Mouse (Mus musculus) kidney, embryonic 14.5 days (tissue): Measurements from ENCODE around the gene Ppm1d. TPM values are rescaled to one million over a fixed set of nuclear protein-coding genes. Genes with fewer than 3 reads are reported as not detected.

Experiments
- ATAC-seq: fragments of 200-750 bp; cut with Nextera tagmentation; 2 replicates; pipeline ENCODE4 v1.8.0; 2017; ENCODE audit warnings: moderate number of reproducible peaks, mild to moderate bottlenecking, moderate TSS enrichment, moderate library complexity; ENCODE audit not compliant: low FRiP score, low TSS enrichment
- H3K27ac ChIP-seq: fragments of 300-500 bp; sonication (generic); 2 replicates; pipeline ENCODE4 v1.5.1; 2014; ENCODE audit warnings: low read depth, mild to moderate bottlenecking, low read length, moderate library complexity, mixed read lengths
- H3K27me3 ChIP-seq: fragments of 300-500 bp; sonication (generic); 2 replicates; pipeline ENCODE4 v1.6.1; 2014; ENCODE audit warnings: mild to moderate bottlenecking, low read length; ENCODE audit not compliant: control insufficient read depth, insufficient read depth
- H3K36me3 ChIP-seq: fragments of 300-500 bp; sonication (generic); 2 replicates; pipeline ENCODE4 v1.6.1; 2014; ENCODE audit warnings: low read length, mixed read lengths; ENCODE audit not compliant: control insufficient read depth, insufficient read depth
- H3K4me1 ChIP-seq: fragments of 300-500 bp; sonication (generic); 2 replicates; pipeline ENCODE4 v1.6.1; 2014; ENCODE audit warnings: low read length, mixed read lengths; ENCODE audit not compliant: control insufficient read depth, insufficient read depth
- H3K4me2 ChIP-seq: fragments of 300-500 bp; sonication (generic); replicated peaks from 2 replicates; pipeline ENCODE4 v1.6.1; 2014; ENCODE audit warnings: low read depth, mild to moderate bottlenecking, low read length
- H3K4me3 ChIP-seq: fragments of 300-500 bp; sonication (generic); 2 replicates; pipeline ENCODE4 v1.5.1; 2014; ENCODE audit warnings: mild to moderate bottlenecking, low read length
- H3K9ac ChIP-seq: fragments of 300-500 bp; sonication (generic); 2 replicates; pipeline ENCODE4 v1.6.1; 2014; ENCODE audit warnings: low read depth, mild to moderate bottlenecking, low read length, moderate library complexity
- H3K9me3 ChIP-seq: fragments of 300-500 bp; sonication (generic); 2 replicates; pipeline ENCODE4 v1.6.1; 2016; ENCODE audit warnings: low read length; ENCODE audit not compliant: control insufficient read depth
- WGBS: fragments of 180-500 bp; shearing (Covaris S2); extraction: QIAGEN DNeasy Blood & Tissue Kit; methylation state at CpG from one replicate; pipeline ENCODE4 v1.1.7; 2014; 5-methylcytosine and 5-hydroxymethylcytosine counted together
- polyA plus RNA-seq: library from polyadenylated mRNA; unstranded; fragments of >200 nt; fragmentation: Nextera tagmentation; extraction: Ambion mirVana; gene quantifications from 2 replicates; pipeline ENCODE4 v1.2.1, GENCODE M21; 2014

Gene Ppm1d
- polyA plus RNA-seq, 1 experiment from 2014 or later = 22.1 TPM

- no peak for ATAC-seq
- Histone ChIP-seq H3K4me2 (peak overlapping the region; percentile 77), H3K4me1 (0 out of 2 replicates have a peak, but pooled peaks cover 4% of the 10 kb centered on the region), H3K9me3 (no peaks in the 10 kb centered on the region), H3K27me3 (no peaks in the 10 kb centered on the region), H3K36me3 (0 out of 2 replicates have a peak, but pooled peaks cover 2% of the 10 kb centered on the region), H3K27ac (no peak overlapping the region), H3K9ac (peak overlapping the region; percentile 77; the same call in 1 of the 2 replicates), H3K4me3 (peak overlapping the region; percentile 75)
- WGBS = 69% methylated on average over 4 of the region's 4 CpGs
These were observed 42.8 kb downstream of the Ppm1d start for GRCm38 (mm10) chr11:85353819-85354218.

- Histone ChIP-seq H3K27me3 (no peaks in the 10 kb centered on the region), H3K4me2 (no peak overlapping the region), H3K4me1 (no peaks in the 10 kb centered on the region), H3K9me3 (no peaks in the 10 kb centered on the region), H3K4me3 (no peak overlapping the region), H3K9ac (no peak overlapping the region), H3K27ac (no peak overlapping the region), H3K36me3 (peaks cover 11% of the 10 kb centered on the region; the same call in 1 of the 2 replicates)
- ATAC-seq = no peak
- 92% methylated on average over 6 of the region's 6 CpGs for WGBS
These were observed 48.6 kb downstream of the Ppm1d start for GRCm38 (mm10) chr11:85359641-85360040.

DNA sequence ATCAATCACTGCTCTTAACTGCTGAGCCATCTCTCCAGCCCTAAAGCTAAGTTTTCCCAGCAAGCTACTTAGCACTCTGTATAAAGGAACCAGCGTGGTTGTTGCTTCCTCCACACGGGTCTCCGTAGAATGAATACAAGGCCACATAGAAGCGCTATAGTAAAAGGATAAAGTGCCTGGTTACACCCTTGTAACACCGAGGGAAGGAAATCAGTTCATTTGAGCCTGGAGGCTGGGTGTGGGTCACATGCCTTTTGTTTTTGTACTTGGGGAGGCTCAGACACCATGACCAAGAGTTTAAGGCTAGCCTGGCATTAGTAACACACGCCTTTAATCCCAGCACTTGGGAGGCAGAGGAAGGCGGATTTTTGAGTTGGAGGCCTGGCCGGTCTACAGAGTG, 50.6 kb downstream of the Ppm1d start:
- Histone ChIP-seq H3K4me3 (no peak overlapping the region), H3K9me3 (no peaks in the 10 kb centered on the region), H3K36me3 (peaks cover 9% of the 10 kb centered on the region; the same call in 1 of the 2 replicates), H3K9ac (no peak overlapping the region), H3K27me3 (no peaks in the 10 kb centered on the region), H3K4me2 (no peak overlapping the region), H3K27ac (no peak overlapping the region), H3K4me1 (no peaks in the 10 kb centered on the region)
- ATAC-seq = no peak
- 87% methylated on average over 8 of the region's 8 CpGs for WGBS

- no peaks in the 10 kb centered on the region for H3K27me3 ChIP-seq
- 91% methylated on average over 3 of the region's 3 CpGs for WGBS
- no peak for ATAC-seq
- no peak overlapping the region for H3K27ac ChIP-seq
- no peak overlapping the region for H3K4me3 ChIP-seq
- no peaks in the 10 kb centered on the region for H3K9me3 ChIP-seq
- no peak overlapping the region for H3K9ac ChIP-seq
- H3K4me1 ChIP-seq = no peaks in the 10 kb centered on the region
- peaks cover 6% of the 10 kb centered on the region; the same call in 1 of the 2 replicates for H3K36me3 ChIP-seq
- H3K4me2 ChIP-seq = no peak overlapping the region
These were observed 55.1 kb downstream of the Ppm1d start for GRCm38 (mm10) chr11:85366168-85366567.

- 83% methylated on average over 3 of the region's 3 CpGs for WGBS
- no peak for ATAC-seq
- peaks cover 3% of the 10 kb centered on the region; the same call in 1 of the 2 replicates for H3K36me3 ChIP-seq
- no peaks in the 10 kb centered on the region for H3K4me1 ChIP-seq
- H3K4me2 ChIP-seq = no peak overlapping the region
- no peak overlapping the region for H3K27ac ChIP-seq
- H3K9me3 ChIP-seq = no peaks in the 10 kb centered on the region
- H3K27me3 ChIP-seq = no peaks in the 10 kb centered on the region
- H3K4me3 ChIP-seq = no peak overlapping the region
- no peak overlapping the region for H3K9ac ChIP-seq
These were observed 56.8 kb downstream of the Ppm1d start for GRCm38 (mm10) chr11:85367823-85368222.

GRCm38 (mm10) chr11:85379091-85379490, 68.0 kb downstream of the Ppm1d start:
- Histone ChIP-seq H3K27me3 (no peaks in the 10 kb centered on the region), H3K4me3 (no peak overlapping the region), H3K9ac (no peak overlapping the region), H3K36me3 (no peaks in the 10 kb centered on the region), H3K4me2 (no peak overlapping the region), H3K4me1 (no peaks in the 10 kb centered on the region), H3K27ac (no peak overlapping the region), H3K9me3 (no peaks in the 10 kb centered on the region)
- no peak for ATAC-seq
- WGBS = 88% methylated on average over 3 of the region's 3 CpGs

DNA sequence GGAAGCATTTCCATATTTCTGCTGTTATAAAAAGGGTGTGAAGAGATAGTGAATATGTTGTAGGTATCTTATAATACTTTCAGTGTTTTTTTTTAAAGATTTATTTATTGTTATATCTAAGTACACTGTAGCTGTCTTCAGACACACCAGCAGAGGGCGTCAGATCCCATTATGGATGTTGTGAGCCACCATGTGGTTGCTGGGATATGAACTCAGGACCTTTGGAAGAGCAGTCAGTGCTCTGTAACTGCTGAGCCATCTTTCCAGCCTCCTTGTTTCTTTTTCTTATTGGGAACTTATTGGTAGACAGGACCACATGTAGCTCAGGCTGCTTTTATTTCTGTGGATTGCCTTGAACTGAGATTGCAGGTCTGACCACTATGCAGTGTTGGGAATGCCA, 69.0 kb downstream of the Ppm1d start:
- H3K4me3 ChIP-seq = no peak overlapping the region
- WGBS = 35% methylated on average over 1 of the region's 1 CpGs
- no peaks in the 10 kb centered on the region for H3K9me3 ChIP-seq
- no peaks in the 10 kb centered on the region for H3K27me3 ChIP-seq
- no peaks in the 10 kb centered on the region for H3K36me3 ChIP-seq
- no peak overlapping the region for H3K27ac ChIP-seq
- H3K4me1 ChIP-seq = no peaks in the 10 kb centered on the region
- H3K4me2 ChIP-seq = no peak overlapping the region
- ATAC-seq = no peak
- H3K9ac ChIP-seq = no peak overlapping the region

DNA sequence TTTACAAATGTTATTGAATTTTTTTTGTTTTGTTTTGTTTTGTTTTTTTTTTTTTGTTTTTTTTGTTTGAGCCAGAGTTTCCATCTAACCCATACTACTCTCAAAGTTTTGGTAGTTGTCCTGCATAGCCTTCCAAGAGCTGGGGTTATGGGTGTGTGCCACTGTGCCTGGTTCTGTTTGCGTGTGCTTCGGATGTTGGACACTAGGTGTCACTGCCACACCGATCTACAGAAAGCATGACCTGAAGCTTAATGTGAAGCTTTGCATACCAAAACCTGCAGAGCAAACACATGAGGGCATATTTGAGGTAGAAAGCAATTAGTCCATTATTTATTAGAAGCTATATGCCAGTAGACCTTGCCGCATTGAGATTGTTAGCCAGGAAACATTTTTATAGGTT, 71.0 kb downstream of the Ppm1d start:
- Histone ChIP-seq H3K36me3 (no peaks in the 10 kb centered on the region), H3K9me3 (no peaks in the 10 kb centered on the region), H3K4me3 (no peak overlapping the region), H3K9ac (no peak overlapping the region), H3K4me1 (no peaks in the 10 kb centered on the region), H3K4me2 (no peak overlapping the region), H3K27me3 (no peaks in the 10 kb centered on the region), H3K27ac (no peak overlapping the region)
- peak; percentile 69; the same call in 1 of the 2 replicates for ATAC-seq
- 12% methylated on average over 4 of the region's 4 CpGs for WGBS

- H3K4me2 ChIP-seq = no peak overlapping the region
- no peak for ATAC-seq
- no peaks in the 10 kb centered on the region for H3K4me1 ChIP-seq
- H3K9me3 ChIP-seq = no peaks in the 10 kb centered on the region
- no peaks in the 10 kb centered on the region for H3K36me3 ChIP-seq
- H3K27ac ChIP-seq = no peak overlapping the region
- no peaks in the 10 kb centered on the region for H3K27me3 ChIP-seq
- H3K9ac ChIP-seq = no peak overlapping the region
- 55% methylated on average over 7 of the region's 7 CpGs for WGBS
- no peak overlapping the region for H3K4me3 ChIP-seq
These were observed 73.2 kb downstream of the Ppm1d start for GRCm38 (mm10) chr11:85383975-85384821.
